ENCODE assay signal across 20 mouse cellular contexts in genomic region chr4:106214170-106214569, GRCm38 (mm10).
DNase-seq lines count a peak whose midpoint lies in the region.
"Had no signal": no experiment of that assay in that cellular context is flagged by ENCODE, and none has a peak within 500 bp of the region (broad histone marks: within the 10 kb centered on the region; RNA-seq: fewer than 3 reads in every experiment).

No protein-coding gene starts in this region.

- H3K27me3 ChIP-seq in limb, embryonic 10.5 days (ENCODE audit: low read depth, poor library complexity, severe bottlenecking), result no peaks in the 10 kb centered on the region
- H3K27me3 ChIP-seq in forebrain, embryonic 10.5 days (ENCODE audit: poor library complexity, severe bottlenecking), result no peaks in the 10 kb centered on the region
- H3K27me3 ChIP-seq: embryonic facial prominence, embryonic 12.5 days; embryonic facial prominence, embryonic 15.5 days; forebrain, embryonic 15.5 days; hindbrain, embryonic 12.5 days; hindbrain, embryonic 15.5 days; Patski had no signal

- no peaks in the 10 kb centered on the region for H3K9me3 ChIP-seq in limb, embryonic 10.5 days (replicated peaks)
- no peaks in the 10 kb centered on the region for H3K9me3 ChIP-seq in forebrain, embryonic 10.5 days
- H3K9me3 ChIP-seq: embryonic facial prominence, embryonic 12.5 days; embryonic facial prominence, embryonic 15.5 days; forebrain, embryonic 12.5 days; forebrain, embryonic 15.5 days; hindbrain, embryonic 12.5 days; hindbrain, embryonic 15.5 days had no signal

- peak; percentile 24 for DNase-seq in adrenal gland, postnatal 10 days
- DNase-seq in adrenal gland, postnatal 36 days, result no peak
- DNase-seq in gastrocnemius, postnatal 25 days, result peak; percentile 47
- DNase-seq in gastrocnemius, postnatal 10 days, result no peak
- DNase-seq in limb, embryonic 10.5 days (ENCODE audit: low spot score), result no peak
- no peak for DNase-seq in liver
- DNase-seq in forebrain, embryonic 10.5 days (ENCODE audit: extremely low spot score, low spot score), result no peak
- DNase-seq: adrenal gland, adult 2 months; adrenal gland, postnatal 25 days; cerebellum, adult 2 months; cerebellum, adult 9-11 months; cerebellum, postnatal 25 days had no signal

- WGBS in limb, embryonic 10.5 days, result 85% methylated on average over 5 of the region's 5 CpGs
- WGBS in forebrain, embryonic 10.5 days, result 83% methylated on average over 5 of the region's 5 CpGs

- H3K36me3 ChIP-seq in limb, embryonic 10.5 days, result no peaks in the 10 kb centered on the region
- no peaks in the 10 kb centered on the region for H3K36me3 ChIP-seq in forebrain, embryonic 10.5 days (replicated peaks)
- H3K36me3 ChIP-seq: embryonic facial prominence, embryonic 12.5 days; embryonic facial prominence, embryonic 15.5 days; forebrain, embryonic 12.5 days; forebrain, embryonic 15.5 days; hindbrain, embryonic 12.5 days; hindbrain, embryonic 15.5 days had no signal

- no peak overlapping the region for H3K4me3 ChIP-seq in limb, embryonic 10.5 days
- H3K4me3 ChIP-seq in forebrain, embryonic 10.5 days, result no peak overlapping the region
- H3K4me3 ChIP-seq: embryonic facial prominence, embryonic 12.5 days; embryonic facial prominence, embryonic 15.5 days; forebrain, embryonic 12.5 days; forebrain, embryonic 15.5 days; heart, adult 2 months; hindbrain, embryonic 12.5 days; hindbrain, embryonic 15.5 days had no signal

- peaks cover 12% of the 10 kb centered on the region; the same call in 1 of the 2 replicates for H3K4me1 ChIP-seq in limb, embryonic 10.5 days
- H3K4me1 ChIP-seq in forebrain, embryonic 10.5 days, result peaks cover 9% of the 10 kb centered on the region
- H3K4me1 ChIP-seq: embryonic facial prominence, embryonic 12.5 days; embryonic facial prominence, embryonic 15.5 days; forebrain, embryonic 12.5 days; forebrain, embryonic 15.5 days; hindbrain, embryonic 12.5 days; hindbrain, embryonic 15.5 days had no signal

- H3K27ac ChIP-seq in limb, embryonic 10.5 days, result peak overlapping the region; percentile 15; the same call in 1 of the 2 replicates
- H3K27ac ChIP-seq in forebrain, embryonic 10.5 days, result no peak overlapping the region
- H3K27ac ChIP-seq: embryonic facial prominence, embryonic 12.5 days; embryonic facial prominence, embryonic 15.5 days; forebrain, embryonic 12.5 days; forebrain, embryonic 15.5 days; heart, adult 2 months; hindbrain, embryonic 12.5 days; hindbrain, embryonic 15.5 days had no signal

Comparison
In these comparisons a context has a peak if more than half of its experiments do, and no peak if none do; other contexts are left out.
1. DNase-seq: peak in adrenal gland, postnatal 10 days (single experiment) and gastrocnemius, postnatal 25 days (single experiment); none in adrenal gland, postnatal 36 days (0 of 2), gastrocnemius, postnatal 10 days (single experiment), limb, embryonic 10.5 days (single experiment), liver (single experiment) and forebrain, embryonic 10.5 days (single experiment).